Mouse (Mus musculus) liver, adult (tissue): Measurements from ENCODE around the gene Srxn1.
A peak's percentile ranks its signal among the peaks of the same experiment; 100 is the strongest.

ENCODE experiments used
- GATA4 ChIP-seq: IDR thresholded peaks from 2 replicates; pipeline ENCODE4 v1.6.1; 2014; ENCODE audit warnings: mild to moderate bottlenecking, low read length; ENCODE audit not compliant: insufficient replicate concordance

Srxn1 gene

DNA sequence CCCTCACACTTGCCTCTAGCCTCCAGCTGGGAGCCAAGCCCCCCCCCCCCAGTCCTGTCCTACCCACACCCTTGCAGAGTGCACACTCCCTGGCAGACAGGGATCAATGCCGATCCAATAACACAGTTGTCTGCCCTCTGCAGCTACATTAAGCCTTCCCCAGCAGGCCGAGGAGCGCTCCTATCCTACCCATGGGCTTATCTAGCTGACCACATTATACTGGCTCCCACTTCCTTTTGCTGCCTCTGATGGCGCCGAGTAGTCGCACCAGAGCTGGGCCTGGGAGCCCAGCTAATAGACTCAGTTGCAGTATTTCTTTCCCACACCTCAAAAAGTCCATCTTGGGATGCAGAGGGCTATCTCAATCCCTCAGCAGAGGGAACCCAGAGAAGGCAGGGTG lies 19.9 kb upstream of the Srxn1 start:
- TF ChIP-seq GATA4: no peak

GRCm38 (mm10) chr2:152086451-152086850 lies 18.9 kb upstream of the Srxn1 start:
- no peak for TF ChIP-seq GATA4

DNA sequence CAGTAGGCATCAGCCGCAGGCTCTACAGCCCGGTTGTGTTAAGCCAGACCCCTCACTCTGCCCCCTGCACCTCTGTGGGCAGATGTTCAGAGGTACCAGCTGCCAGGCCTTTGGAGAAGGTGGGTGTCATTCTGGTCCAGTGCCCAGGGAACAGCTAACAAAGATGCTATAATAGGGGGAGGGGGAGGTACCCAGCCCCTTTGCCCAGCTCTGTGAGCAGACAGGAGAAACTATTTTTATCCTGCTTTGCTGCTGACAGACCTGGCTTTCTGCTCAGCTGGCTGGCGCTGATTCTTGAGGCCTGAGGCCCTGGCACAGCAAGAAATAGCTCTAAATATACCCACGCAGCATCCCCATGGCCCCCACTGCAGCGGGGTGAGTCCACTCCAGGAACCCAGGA lies 18.2 kb upstream of the Srxn1 start:
- TF ChIP-seq GATA4: no peak

- TF ChIP-seq GATA4: peak; percentile 78; the same call in 1 of the 2 replicates
Observed at GRCm38 (mm10) chr2:152089078-152089477, 16.2 kb upstream of the Srxn1 start.

- no peak for TF ChIP-seq GATA4
Observed at GRCm38 (mm10) chr2:152089581-152089980, 15.7 kb upstream of the Srxn1 start.

GRCm38 (mm10) chr2:152090486-152090885 lies 14.8 kb upstream of the Srxn1 start:
- no peak for TF ChIP-seq GATA4

DNA sequence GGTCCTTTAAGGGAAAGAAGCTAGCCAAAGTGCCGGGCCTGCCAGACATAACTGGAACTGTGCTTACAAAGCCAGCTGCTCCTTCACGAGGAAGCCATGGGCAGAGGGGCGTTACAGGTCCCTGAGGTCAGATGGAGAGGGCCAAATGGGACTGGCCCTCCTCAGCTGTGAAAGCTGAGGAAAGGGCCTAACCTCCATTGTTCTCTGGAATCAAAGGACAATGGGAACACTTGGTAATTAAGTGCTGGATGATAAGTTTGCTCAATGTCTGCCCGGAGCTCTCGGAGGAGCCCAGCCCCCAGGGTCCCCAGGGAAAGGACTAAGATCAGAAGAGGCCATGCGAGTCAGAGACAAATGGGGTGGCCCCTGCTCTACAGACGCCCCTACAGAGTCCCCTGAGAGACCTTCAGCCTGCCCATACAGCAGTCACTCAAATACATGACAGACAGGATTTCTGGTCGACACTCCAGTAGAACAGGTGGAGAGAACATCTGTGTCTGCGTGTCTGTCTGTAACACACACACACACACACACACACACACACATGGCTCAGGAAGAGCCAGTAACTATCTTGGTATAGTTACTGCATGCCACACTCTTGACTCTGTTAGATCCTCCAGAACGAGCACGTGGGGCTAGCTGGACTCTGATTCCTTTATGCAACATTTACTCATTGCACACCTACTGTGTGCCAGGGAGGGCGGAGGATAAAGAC lies 13.8 kb upstream of the Srxn1 start:
- TF ChIP-seq GATA4: no peak

GRCm38 (mm10) chr2:152092927-152093326 lies 12.4 kb upstream of the Srxn1 start:
- no peak for TF ChIP-seq GATA4

DNA sequence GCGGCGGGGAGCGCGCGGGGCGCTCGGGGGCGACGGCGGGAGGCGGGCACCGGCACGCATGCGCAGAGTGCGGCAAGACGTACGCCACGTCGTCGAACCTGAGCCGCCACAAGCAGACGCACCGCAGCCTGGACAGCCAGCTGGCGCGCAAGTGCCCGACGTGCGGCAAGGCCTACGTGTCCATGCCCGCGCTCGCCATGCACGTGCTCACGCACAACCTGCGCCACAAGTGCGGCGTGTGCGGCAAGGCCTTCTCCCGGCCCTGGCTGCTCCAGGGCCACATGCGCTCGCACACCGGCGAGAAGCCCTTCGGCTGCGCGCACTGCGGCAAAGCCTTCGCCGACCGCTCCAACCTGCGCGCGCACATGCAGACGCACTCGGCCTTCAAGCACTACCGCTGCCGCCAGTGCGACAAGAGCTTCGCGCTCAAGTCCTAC lies 11.9 kb upstream of the Srxn1 start:
- no peak for TF ChIP-seq GATA4

- no peak for TF ChIP-seq GATA4
Observed at GRCm38 (mm10) chr2:152094856-152095545, 10.3 kb upstream of the Srxn1 start.

GRCm38 (mm10) chr2:152096922-152097321 lies 8.4 kb upstream of the Srxn1 start:
- no peak for TF ChIP-seq GATA4

- TF ChIP-seq GATA4: no peak
Observed at GRCm38 (mm10) chr2:152097916-152098315, 7.4 kb upstream of the Srxn1 start.

GRCm38 (mm10) chr2:152099538-152099937 lies 5.8 kb upstream of the Srxn1 start:
- TF ChIP-seq GATA4: no peak

DNA sequence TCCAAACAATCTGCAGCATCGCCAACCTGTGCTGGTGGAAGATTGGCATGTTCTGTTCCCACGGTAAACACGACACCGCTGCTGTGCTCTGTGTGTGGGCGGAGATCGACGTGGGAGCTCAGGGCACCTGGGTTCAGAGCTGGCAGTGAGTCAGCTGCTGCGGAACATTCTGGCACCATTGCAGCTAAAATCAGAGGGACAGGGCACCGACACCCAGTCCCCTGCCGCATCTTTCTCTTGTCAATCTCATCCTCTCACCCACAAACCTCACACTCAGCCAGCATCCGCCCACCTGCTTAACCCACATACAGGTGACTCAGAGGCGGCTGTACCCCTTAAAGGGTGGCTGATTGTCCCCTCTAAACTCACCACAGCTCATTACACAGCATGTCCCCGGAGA lies 3.6 kb upstream of the Srxn1 start:
- no peak for TF ChIP-seq GATA4

DNA sequence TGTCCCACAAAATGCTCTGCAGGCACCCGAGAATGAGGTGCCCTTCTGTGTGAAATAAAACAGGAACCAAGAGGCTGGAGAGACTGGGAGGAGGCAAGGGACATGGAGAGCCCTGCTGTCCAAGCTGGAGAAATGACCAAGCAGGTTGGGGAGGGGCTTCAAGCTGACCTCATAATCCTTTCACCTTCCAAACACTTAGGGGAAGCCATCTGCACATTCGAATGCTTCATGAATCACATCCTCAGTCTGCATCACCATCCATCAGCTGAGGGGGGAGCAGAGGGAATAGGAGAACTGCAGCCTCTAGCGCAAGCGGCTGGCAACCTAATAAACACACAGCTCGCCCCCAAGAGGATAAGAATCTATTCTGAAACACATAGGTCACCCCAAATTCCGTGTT lies 2.9 kb upstream of the Srxn1 start:
- TF ChIP-seq GATA4: no peak

DNA sequence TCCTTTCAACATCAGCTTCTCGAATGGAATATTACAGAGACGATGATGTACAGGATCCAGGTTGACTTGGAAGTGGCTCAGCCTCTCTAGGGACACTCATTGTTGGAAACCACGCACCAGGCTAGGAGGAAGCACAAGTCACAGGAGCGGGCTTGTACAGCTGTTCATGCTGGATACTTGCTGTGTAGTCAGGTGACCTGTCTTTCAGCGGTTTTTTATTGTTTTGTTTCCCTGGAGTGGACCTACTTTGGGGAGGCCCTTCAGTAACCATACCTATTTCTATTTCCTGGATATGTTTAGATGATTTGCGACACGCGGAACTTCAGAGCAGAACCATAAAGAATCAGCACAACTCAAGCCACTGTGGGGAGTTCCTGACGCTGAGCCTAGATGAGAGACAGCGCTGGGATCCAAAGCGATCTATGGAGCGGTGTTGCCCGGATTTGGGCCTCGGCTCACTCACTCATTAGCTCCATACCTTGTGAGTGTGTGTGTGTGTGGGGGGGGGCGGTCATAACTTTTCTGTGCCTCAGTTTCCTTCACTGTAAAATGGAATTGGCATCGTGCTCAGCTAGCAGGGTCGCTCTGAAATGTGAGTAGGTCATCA lies 502 bp upstream of the Srxn1 start:
- TF ChIP-seq GATA4: no peak
